Mouse (Mus musculus) liver, embryonic 16.5 days (tissue): ENCODE data around the gene Gk5. TPM values are rescaled to one million over a fixed set of nuclear protein-coding genes. Genes with fewer than 3 reads are reported as not detected.

Experiments
- ATAC-seq: fragments of 200-750 bp; cut with Nextera tagmentation; 2 replicates; pipeline ENCODE4 v1.8.0; 2017; ENCODE audit warnings: low read depth, mild to moderate bottlenecking, moderate number of reproducible peaks, moderate library complexity
- H3K27ac ChIP-seq: fragments of 300-500 bp; sonication (generic); 2 replicates; pipeline ENCODE4 v1.5.1; 2014; ENCODE audit warnings: mild to moderate bottlenecking, low read length
- H3K27me3 ChIP-seq: fragments of 300-500 bp; sonication (generic); 2 replicates; pipeline ENCODE4 v1.6.1; 2014; ENCODE audit warnings: low read depth, low read length, mixed read lengths; ENCODE audit not compliant: control insufficient read depth, insufficient read depth
- H3K36me3 ChIP-seq: fragments of 300-500 bp; sonication (generic); 2 replicates; pipeline ENCODE4 v1.6.1; 2014; ENCODE audit warnings: mild to moderate bottlenecking; ENCODE audit not compliant: control insufficient read depth, insufficient read depth
- H3K4me1 ChIP-seq: fragments of 300-500 bp; sonication (generic); 2 replicates; pipeline ENCODE4 v1.6.1; 2014; ENCODE audit warnings: low read depth, low read length, mixed read lengths; ENCODE audit not compliant: control insufficient read depth
- H3K4me2 ChIP-seq: fragments of 300-500 bp; sonication (generic); 2 replicates; pipeline ENCODE4 v1.6.1; 2014; ENCODE audit warnings: low read depth, low read length, mixed read lengths
- H3K4me3 ChIP-seq: fragments of 300-500 bp; sonication (generic); 2 replicates; pipeline ENCODE4 v1.5.1; 2014; ENCODE audit warnings: low read depth, mild to moderate bottlenecking, low read length
- H3K9ac ChIP-seq: fragments of 300-500 bp; sonication (generic); 2 replicates; pipeline ENCODE4 v1.6.1; 2014; ENCODE audit warnings: low read depth, low read length
- H3K9me3 ChIP-seq: fragments of 300-500 bp; sonication (generic); replicated peaks from 2 replicates; pipeline ENCODE4 v1.6.1; 2016; ENCODE audit warnings: low read length; ENCODE audit not compliant: control insufficient read depth
- WGBS: fragments of 180-500 bp; shearing (Covaris S2); extraction: QIAGEN DNeasy Blood & Tissue Kit; methylation state at CpG from one replicate; pipeline ENCODE4 v1.1.7; 2014; ENCODE audit not compliant: insufficient replicate concordance; 5-methylcytosine and 5-hydroxymethylcytosine counted together
- polyA plus RNA-seq: library from polyadenylated mRNA; unstranded; fragments of >200 nt; fragmentation: Nextera tagmentation; extraction: Ambion mirVana; gene quantifications from 2 replicates; pipeline ENCODE4 v1.2.1, GENCODE M21; 2015

The Gk5 gene
- polyA plus RNA-seq, 1 experiment from 2014 or later: 0.46 TPM

GRCm38 (mm10) chr9:96223302-96223701, 104.1 kb downstream of the Gk5 start:
- Histone ChIP-seq H3K4me2 (no peak overlapping the region), H3K27me3 (no peaks in the 10 kb centered on the region), H3K9ac (no peak overlapping the region), H3K27ac (no peak overlapping the region), H3K4me3 (no peak overlapping the region), H3K4me1 (peaks cover 3% of the 10 kb centered on the region; the same call in 1 of the 2 replicates), H3K9me3 (no peaks in the 10 kb centered on the region), H3K36me3 (no peaks in the 10 kb centered on the region)
- ATAC-seq: no peak
- 73% methylated on average over 2 of the region's 2 CpGs for WGBS

GRCm38 (mm10) chr9:96228285-96228684, 109.1 kb downstream of the Gk5 start:
- no peaks in the 10 kb centered on the region for H3K4me1 ChIP-seq
- peak; percentile 45; the same call in 1 of the 2 replicates for ATAC-seq
- H3K9me3 ChIP-seq: no peaks in the 10 kb centered on the region
- no peak overlapping the region for H3K27ac ChIP-seq
- no peaks in the 10 kb centered on the region for H3K36me3 ChIP-seq
- no peak overlapping the region for H3K4me3 ChIP-seq
- H3K4me2 ChIP-seq: no peak overlapping the region
- no peak overlapping the region for H3K9ac ChIP-seq
- H3K27me3 ChIP-seq: no peaks in the 10 kb centered on the region

GRCm38 (mm10) chr9:96230271-96230670, 111.1 kb downstream of the Gk5 start:
- H3K27ac ChIP-seq: no peak overlapping the region
- H3K9ac ChIP-seq: no peak overlapping the region
- H3K4me2 ChIP-seq: no peak overlapping the region
- H3K36me3 ChIP-seq: no peaks in the 10 kb centered on the region
- H3K4me1 ChIP-seq: no peaks in the 10 kb centered on the region
- H3K4me3 ChIP-seq: no peak overlapping the region
- H3K27me3 ChIP-seq: no peaks in the 10 kb centered on the region
- WGBS: 69% methylated on average over 2 of the region's 2 CpGs
- no peak for ATAC-seq
- H3K9me3 ChIP-seq: no peaks in the 10 kb centered on the region

Other genes with a start within 250 kb of the Gk5 start
- 6.1 TPM in 2 replicates for gene Xrn1, start 164.6 kb upstream of the Gk5 start, polyA plus RNA-seq
- 104 and 106 TPM in 2 replicates for gene Tfdp2, start 76.9 kb downstream of the Gk5 start, polyA plus RNA-seq
- 57.3 and 61.7 TPM in 2 replicates for gene Atp1b3, start 245.1 kb downstream of the Gk5 start, polyA plus RNA-seq